Mouse (Mus musculus) kidney, postnatal 36 days (tissue): ENCODE measurements around the gene Muc20.

Experiments used
- DNase-seq, 2 experiments: peaks; one replicate each; pipeline ENCODE4 v3.0.0; 2021 to 2022; ENCODE audit warnings: mixed read lengths in 2 of 2

The Muc20 gene

GRCm38 (mm10) chr16:32795177-32795576, 2.1 kb downstream of the Muc20 start:
- DNase-seq, result no peak

GRCm38 (mm10) chr16:32790056-32790455, 7.2 kb downstream of the Muc20 start:
- DNase-seq, result no peak

GRCm38 (mm10) chr16:32784840-32785239, 12.4 kb downstream of the Muc20 start:
- no peak for DNase-seq

DNA sequence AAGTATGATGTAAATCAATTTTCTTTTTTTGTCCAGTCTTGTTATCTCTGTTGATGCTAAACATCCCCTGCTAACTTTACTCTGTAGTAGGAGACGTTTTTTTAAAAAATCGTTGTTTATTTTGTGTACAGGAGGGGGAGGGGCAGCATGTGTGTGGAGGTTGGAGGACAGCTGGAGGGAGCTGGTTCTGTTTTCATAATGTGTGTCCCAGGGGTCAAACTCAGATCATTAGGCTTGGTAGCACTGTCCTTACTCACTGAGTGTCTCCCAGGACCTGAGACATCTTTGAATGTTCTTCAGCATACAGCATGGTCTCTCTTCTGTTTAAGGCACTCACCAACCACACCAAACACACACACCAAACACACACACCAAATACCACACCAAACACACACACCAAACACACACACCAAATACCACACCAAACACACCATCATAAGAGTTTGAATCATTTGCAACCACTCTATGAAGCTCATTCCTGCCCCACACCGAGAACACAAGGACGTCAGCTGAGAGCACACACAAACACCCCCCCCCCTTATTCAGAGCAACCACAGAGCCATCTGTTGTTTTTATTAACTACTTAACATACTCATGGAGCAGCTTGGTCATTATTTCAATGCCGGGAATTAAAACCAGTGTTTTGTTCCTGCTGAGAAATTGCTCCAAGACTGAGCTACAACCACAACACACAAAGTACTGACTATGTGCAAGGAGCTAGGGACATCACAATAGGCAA, 13.7 kb downstream of the Muc20 start:
- DNase-seq, result no peak

GRCm38 (mm10) chr16:32778956-32779355, 18.3 kb downstream of the Muc20 start:
- DNase-seq, result no peak

DNA sequence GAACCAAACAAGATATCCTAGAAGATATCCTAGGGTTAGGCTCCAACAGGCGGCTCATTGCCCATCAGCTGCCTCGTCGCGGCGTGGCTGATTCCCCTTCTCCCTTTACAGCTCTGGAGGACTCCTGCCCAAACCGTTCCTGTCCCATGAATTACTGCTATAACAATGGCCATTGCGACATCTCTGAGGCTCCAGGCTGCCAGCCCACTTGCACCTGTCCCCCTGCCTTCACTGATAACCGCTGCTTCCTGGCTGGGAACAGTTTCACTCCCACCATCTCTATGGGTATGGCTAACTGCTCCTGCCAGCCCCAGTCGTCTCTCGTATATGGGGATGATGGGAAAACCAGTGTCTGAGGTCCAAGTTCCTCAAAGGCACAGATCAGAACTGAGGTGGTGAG, 20.6 kb downstream of the Muc20 start:
- no peak for DNase-seq

DNA sequence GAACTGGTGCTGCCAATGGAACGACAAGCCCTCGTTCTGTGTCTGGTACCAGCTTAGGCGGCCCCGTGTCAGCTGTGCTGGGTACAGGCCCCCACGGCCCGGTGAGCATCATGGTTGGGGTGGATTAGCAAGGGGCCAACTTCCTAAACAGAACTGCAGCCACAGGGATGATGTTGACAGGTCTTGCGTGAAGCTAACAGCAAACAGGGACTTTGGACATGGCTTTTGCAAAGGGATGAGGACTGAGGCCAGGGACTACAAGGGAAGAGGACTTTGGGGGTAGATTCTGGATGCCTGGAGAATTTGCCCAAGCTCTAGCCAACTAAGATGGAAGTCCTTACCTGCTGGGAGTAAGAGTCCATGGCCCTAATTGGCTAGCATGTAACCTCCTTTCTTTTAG, 30.3 kb downstream of the Muc20 start:
- DNase-seq, result no peak

DNA sequence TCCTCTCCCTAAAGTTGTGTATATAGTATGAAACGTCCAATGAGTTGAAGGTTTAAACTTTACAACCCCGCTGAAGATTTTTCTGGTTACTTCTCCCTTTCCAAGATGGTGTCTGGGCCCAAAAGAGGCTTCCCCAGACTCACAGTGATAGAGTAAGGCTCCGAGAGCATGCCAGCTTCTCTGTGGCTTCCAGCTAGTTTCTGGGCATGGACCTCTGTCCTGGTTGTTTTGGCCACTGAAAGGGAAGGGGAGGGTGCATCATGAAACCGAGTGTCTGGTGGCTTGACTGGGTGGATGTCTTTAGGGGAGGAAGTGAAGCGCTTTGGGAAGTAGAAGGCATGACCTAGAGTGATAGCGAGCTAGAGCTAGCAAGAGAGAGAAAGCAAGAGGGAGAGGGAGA, 32.3 kb downstream of the Muc20 start:
- no peak for DNase-seq

- DNase-seq, result no peak
Observed at GRCm38 (mm10) chr16:32764550-32764949, 32.7 kb downstream of the Muc20 start.

DNA sequence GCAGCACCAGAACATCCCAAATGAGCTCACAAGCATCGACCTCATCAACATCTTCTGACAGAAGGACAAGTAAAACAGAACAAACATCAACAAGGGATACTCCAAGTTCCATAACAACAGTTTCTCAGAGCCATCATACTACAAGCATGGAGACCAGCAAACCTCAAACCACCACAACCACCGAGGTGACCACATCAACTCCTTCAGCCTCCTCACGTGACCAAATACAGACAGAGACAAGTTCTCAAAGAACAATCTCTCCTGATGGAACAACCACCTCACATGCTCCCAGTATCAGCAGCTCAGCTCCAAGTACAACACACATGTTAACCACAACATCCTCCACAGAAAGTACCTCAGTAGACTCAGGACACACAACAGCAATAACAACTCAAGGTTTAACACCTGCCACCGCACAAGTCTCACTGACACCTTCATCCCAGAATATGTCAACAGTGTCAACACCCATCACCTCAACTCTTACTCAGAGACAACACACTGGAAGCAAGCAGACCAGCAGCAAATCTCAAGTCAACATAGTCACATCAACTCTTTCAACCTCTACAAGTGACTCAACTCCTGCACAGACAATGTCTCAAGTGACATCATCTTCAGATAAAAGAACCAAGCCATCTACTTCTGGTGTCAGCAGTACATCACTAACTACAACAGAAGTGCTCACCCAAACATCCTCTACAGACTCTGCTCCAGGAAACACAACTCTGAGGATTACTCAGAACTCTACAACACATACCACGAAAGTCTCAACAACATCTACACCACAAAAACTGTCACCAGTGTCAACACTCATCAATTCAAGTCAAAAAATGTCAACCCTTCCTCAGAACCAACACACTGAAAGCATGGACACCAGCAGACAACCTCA, 46.8 kb downstream of the Muc20 start:
- DNase-seq, result no peak

DNA sequence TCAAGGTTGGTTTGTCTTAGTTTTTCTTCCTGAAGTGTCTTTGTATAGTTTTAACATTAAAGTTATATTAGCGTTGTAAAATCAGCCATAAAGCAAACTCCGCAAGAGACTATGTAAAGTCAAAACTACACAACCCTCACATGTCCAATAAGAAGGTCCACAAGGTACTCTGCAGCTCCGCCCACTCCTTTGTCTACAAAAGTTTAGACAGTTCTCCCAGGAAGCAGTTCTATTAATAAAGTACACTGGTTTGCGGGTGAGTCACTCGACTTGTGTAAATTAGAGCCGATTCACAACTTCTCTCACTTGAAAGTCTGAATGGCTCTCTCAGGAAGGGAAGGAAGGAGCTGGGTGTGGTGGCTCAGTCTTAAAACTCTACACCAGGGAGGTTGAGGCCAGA, 51.4 kb downstream of the Muc20 start:
- DNase-seq, result no peak

DNA sequence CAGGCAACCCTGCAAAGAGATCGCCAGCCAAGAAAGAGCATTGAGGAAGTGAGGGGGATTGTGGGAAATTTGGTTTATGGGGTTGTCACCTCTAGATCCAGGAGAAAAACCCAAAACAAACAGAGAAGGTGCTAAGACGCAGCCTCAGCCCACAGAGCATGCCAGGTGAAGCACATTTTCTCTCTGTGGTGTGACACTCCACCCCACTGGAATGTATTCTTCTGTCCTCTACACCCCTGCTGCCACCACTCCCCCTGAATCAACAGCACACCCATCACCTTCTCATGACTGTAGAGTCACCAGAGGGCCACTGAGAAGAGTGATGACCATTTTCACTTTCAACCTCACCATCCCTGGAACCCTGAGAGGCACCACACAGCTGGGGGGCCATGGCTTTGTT, 54.5 kb downstream of the Muc20 start:
- DNase-seq, result no peak

DNA sequence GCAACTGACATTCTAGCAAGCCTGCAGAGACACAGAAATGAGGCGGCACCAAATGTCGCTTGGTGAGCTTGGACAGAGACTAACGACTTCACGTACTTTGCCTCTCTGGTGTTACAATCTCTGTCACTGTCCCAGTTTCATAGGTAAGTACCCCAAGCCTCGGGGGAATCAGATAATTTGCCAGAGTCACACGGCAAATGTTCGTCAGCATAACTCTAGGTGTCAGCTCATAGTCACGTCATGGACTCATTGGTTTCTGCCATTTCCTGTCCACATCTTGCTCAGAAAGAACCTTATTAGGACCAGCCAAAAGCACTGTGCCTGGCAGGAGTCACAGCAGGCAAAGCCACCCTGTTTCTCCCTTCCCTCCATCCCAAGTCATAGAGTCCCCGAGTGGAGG, 55.9 kb downstream of the Muc20 start:
- no peak for DNase-seq

GRCm38 (mm10) chr16:32740003-32740663, 57.1 kb downstream of the Muc20 start:
- DNase-seq, result peak; percentile 5 to 11

GRCm38 (mm10) chr16:32736022-32736421, 61.2 kb downstream of the Muc20 start:
- no peak for DNase-seq

- DNase-seq, result no peak
Observed at GRCm38 (mm10) chr16:32735586-32735985, 61.6 kb downstream of the Muc20 start, which contains the start of gene Muc4. Muc4 (plus strand) TSS chr16:32735886.

GRCm38 (mm10) chr16:32733213-32733612, 64.0 kb downstream of the Muc20 start:
- DNase-seq, result no peak

DNA sequence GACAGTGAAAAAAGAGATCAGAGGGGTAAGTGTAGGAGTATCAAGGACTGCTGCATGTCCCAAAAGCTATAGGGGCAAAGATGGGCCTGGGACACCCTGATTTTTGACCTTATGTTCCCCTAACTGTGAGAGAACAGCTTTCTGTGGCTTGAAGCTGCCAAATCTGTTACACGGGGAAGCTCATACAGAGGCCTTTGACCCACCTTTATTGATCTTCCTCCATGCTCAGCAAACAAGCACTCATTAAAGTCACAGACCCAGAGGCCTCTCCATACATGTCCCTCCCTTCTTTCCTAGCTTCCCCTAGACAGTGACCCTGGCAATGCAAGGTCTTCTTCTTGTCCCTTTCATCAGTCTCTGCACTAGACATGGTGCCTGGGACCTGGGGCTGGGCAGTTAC, 68.5 kb downstream of the Muc20 start:
- DNase-seq, result no peak

GRCm38 (mm10) chr16:32728240-32728639, 69.0 kb downstream of the Muc20 start:
- peak; percentile 49 to 63 for DNase-seq
